Mouse (Mus musculus) T-helper 2 cell (primary cell): ENCODE data around the gene March1.

ENCODE experiments used
- in situ Hi-C: fragments of 300-600 bp; cut with MboI, MseI; formaldehyde crosslinking; loops from one replicate; pipeline ENCODE4 v1.15.1; 2025; ENCODE audit warnings: high pct_unique_total_duplicates

Gene March1

GRCm38 (mm10) chr8:65987665-65988064 lies 370.0 kb downstream of the March1 start:
- in situ Hi-C loops, result no loop called here

GRCm38 (mm10) chr8:66022815-66023214 lies 405.1 kb downstream of the March1 start:
- in situ Hi-C loops, result no loop called here

- in situ Hi-C loops, result no loop called here
Observed at GRCm38 (mm10) chr8:66033651-66034050, 416.0 kb downstream of the March1 start.

GRCm38 (mm10) chr8:66034429-66034828 lies 416.7 kb downstream of the March1 start:
- in situ Hi-C loops, result no loop called here

GRCm38 (mm10) chr8:66094152-66094551 lies 476.5 kb downstream of the March1 start:
- in situ Hi-C loops, result no loop called here

- in situ Hi-C loops, result no loop called here
Observed at GRCm38 (mm10) chr8:66098148-66098547, 480.4 kb downstream of the March1 start.

- in situ Hi-C loops, result no loop called here
Observed at GRCm38 (mm10) chr8:66119294-66119693, 501.6 kb downstream of the March1 start.

- in situ Hi-C loops, result no loop called here
Observed at GRCm38 (mm10) chr8:66159648-66160047, 541.9 kb downstream of the March1 start.

GRCm38 (mm10) chr8:66166835-66167234 lies 549.1 kb downstream of the March1 start:
- in situ Hi-C loops, result no loop called here

- in situ Hi-C loops, result no loop called here
Observed at GRCm38 (mm10) chr8:66167405-66168173, 549.9 kb downstream of the March1 start.

- in situ Hi-C loops, result no loop called here
Observed at GRCm38 (mm10) chr8:66179336-66179735, 561.6 kb downstream of the March1 start.

GRCm38 (mm10) chr8:66181265-66181664 lies 563.6 kb downstream of the March1 start:
- in situ Hi-C loops, result no loop called here

- in situ Hi-C loops, result no loop called here
Observed at GRCm38 (mm10) chr8:66182257-66182656, 564.6 kb downstream of the March1 start.

- in situ Hi-C loops, result no loop called here
Observed at GRCm38 (mm10) chr8:66183454-66183853, 565.8 kb downstream of the March1 start.

- in situ Hi-C loops, result no loop called here
Observed at GRCm38 (mm10) chr8:66185226-66185625, 567.5 kb downstream of the March1 start.

- in situ Hi-C loops, result no loop called here
Observed at GRCm38 (mm10) chr8:66194416-66194815, 576.7 kb downstream of the March1 start.

GRCm38 (mm10) chr8:66200169-66200568 lies 582.5 kb downstream of the March1 start:
- in situ Hi-C loops, result no loop called here

GRCm38 (mm10) chr8:66203814-66204438 lies 586.2 kb downstream of the March1 start:
- in situ Hi-C loops, result no loop called here

- in situ Hi-C loops, result no loop called here
Observed at GRCm38 (mm10) chr8:66209553-66209952, 591.9 kb downstream of the March1 start.

GRCm38 (mm10) chr8:66210294-66210693 lies 592.6 kb downstream of the March1 start:
- in situ Hi-C loops, result no loop called here

GRCm38 (mm10) chr8:66219974-66220373 lies 602.3 kb downstream of the March1 start:
- in situ Hi-C loops, result no loop called here

GRCm38 (mm10) chr8:66229931-66230330 lies 612.2 kb downstream of the March1 start:
- in situ Hi-C loops, result no loop called here

- in situ Hi-C loops, result no loop called here
Observed at GRCm38 (mm10) chr8:66269546-66269945, 651.8 kb downstream of the March1 start.
